Mouse (Mus musculus) ovary, postnatal 14 days (tissue): Measurements from ENCODE around the gene Tpm1.
A peak's percentile ranks its signal among the peaks of the same experiment; 100 is the strongest.

Experiments used
- DNase-seq: peaks from one replicate; pipeline ENCODE4 v3.0.0; 2022; ENCODE audit warnings: low spot score

The Tpm1 gene

DNA sequence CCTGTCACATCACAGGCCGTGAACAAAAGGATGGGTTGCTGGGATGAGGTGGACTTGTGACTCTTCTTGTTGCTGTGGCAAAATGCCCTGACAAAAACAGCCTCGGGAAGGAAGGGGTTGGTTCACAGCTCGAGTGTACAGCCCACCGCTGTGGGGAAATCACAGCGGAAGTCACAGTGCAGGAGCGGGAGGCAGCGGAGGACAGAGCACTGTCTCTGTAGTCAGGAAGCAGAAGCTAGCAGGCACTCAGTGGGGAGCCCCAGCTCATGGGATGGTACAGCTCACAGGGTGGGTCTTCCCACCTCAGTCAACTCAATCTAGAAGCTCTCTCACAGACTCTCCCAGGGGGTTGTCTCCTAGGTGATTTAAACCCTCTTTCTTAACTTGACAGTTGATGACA, 63.8 kb downstream of the Tpm1 start:
- no peak for DNase-seq

- DNase-seq, result no peak
Measured at GRCm38 (mm10) chr9:66982085-66982484, 67.1 kb downstream of the Tpm1 start.

DNA sequence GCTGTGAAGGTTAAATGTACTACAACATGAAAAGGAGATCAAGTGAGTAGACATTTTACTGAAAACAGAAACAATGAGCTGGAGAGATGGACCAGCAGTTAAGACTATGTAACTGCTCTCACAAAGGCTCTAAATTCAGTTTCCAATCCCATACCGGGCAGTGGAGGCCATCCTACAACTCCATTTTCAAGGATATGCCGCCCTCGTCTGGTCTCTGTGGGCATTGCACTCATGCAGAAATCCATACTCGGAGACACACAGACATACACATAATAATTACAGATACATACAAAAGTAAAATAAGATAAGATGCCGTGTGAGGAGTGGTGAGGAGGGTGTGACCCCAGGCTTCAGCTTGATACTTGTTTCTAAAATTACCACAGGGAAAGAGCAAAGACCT, 68.7 kb downstream of the Tpm1 start:
- peak; percentile 66 for DNase-seq

- DNase-seq, result no peak
Measured at GRCm38 (mm10) chr9:66978468-66978867, 70.7 kb downstream of the Tpm1 start.

DNA sequence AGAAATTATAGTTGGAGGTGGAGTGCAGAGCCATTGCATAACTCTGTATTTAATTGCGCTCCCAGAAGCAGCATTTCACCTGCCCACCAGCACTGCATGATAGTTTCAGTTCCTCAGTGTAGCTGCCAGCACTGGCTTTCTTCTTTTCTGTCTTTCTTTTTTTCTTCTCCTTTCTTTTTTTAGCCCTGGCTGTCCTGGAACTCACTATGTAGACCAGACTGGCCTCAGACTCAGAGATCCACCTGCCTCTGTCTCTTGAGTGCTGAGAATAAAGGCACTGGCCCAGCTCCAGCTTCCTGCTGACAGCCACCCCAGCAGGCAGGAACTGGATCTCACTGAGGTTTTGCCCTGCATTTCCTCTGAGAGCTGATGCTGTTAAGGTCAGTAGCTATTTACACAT, 71.2 kb downstream of the Tpm1 start:
- DNase-seq, result no peak

- DNase-seq, result no peak
Measured at GRCm38 (mm10) chr9:66977121-66977520, 72.1 kb downstream of the Tpm1 start.

DNA sequence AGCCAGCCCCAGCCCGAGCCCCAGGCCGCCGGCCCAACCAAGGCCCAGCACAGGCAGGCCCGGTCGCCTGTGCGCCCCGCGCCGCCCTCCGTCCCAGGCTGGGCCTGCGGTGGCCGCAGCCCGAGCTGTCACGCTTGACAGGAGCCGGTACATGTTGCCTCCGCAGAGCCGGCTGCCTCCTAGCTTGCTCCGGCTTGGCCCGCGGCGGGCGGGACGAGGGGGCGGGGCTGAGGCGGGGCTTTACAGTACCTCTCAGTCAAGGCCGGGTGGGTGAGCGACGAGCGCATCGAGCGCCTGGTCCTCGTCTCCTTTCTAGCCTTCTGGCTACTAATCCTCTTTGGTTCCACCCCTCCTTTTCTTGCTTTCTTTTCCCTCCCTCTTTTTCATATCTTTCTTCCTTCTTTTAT, 74.0 kb downstream of the Tpm1 start, which contains the start of gene Lactb:
Gene Lactb, minus strand, starts transcription at position 246 of the 407 bp plus-strand sequence.
- DNase-seq, result peak; percentile 89

GRCm38 (mm10) chr9:66974721-66975225, 74.4 kb downstream of the Tpm1 start:
- DNase-seq, result peak; percentile 18
